ENCODE assay signal across 8 mouse cellular contexts in genomic region chr9:108305629-108306520, GRCm38 (mm10). TPM values are rescaled to one million over a fixed set of nuclear protein-coding genes. Genes with fewer than 3 reads are reported as not detected.
DNase-seq lines count a peak whose midpoint lies in the region; ATAC-seq and TF ChIP-seq lines count a peak whose summit lies in the region.

Rhoa (plus strand) TSS chr9:108306129.
Tcta (minus strand) TSS chr9:108306160.

- H3K4me3 ChIP-seq in embryonic facial prominence, embryonic 14.5 days (ENCODE audit: low read depth, low read length) = peak within 1 kb of the TSS; percentile 95
- peak within 1 kb of the TSS; percentile 100 for H3K4me3 ChIP-seq in heart, adult 2 months
- H3K4me3 ChIP-seq in limb, embryonic 13.5 days = peak within 1 kb of the TSS; percentile 94
- peak within 1 kb of the TSS; percentile 94 for H3K4me3 ChIP-seq in midbrain, embryonic 16.5 days (ENCODE audit: low read depth, low read length)

- under 1% methylated on average over 39 of the region's 81 CpGs for WGBS in embryonic facial prominence, embryonic 14.5 days
- under 1% methylated on average over 79 of the region's 81 CpGs for WGBS in heart, adult 2 months
- WGBS in limb, embryonic 13.5 days = under 1% methylated on average over 81 of the region's 81 CpGs
- WGBS in midbrain, embryonic 16.5 days = under 1% methylated on average over 79 of the region's 81 CpGs

- peak within 1 kb of the TSS; percentile 86 for H3K4me2 ChIP-seq in embryonic facial prominence, embryonic 14.5 days (ENCODE audit: low read depth, low read length)
- H3K4me2 ChIP-seq in limb, embryonic 13.5 days (replicated peaks) = peak within 1 kb of the TSS; percentile 86
- peak within 1 kb of the TSS; percentile 78 for H3K4me2 ChIP-seq in midbrain, embryonic 16.5 days (ENCODE audit: low read length)

- TF ChIP-seq POLR2A in heart, adult 2 months (IDR thresholded peaks at IDR 0.05; ENCODE audit: insufficient read depth, low read depth, low read length) = peak; percentile 99; the same call in 1 of the 2 replicates

- no peaks in the 10 kb centered on the region for H3K9me3 ChIP-seq in embryonic facial prominence, embryonic 14.5 days (ENCODE audit: control insufficient read depth, low read length)
- no peaks in the 10 kb centered on the region for H3K9me3 ChIP-seq in limb, embryonic 13.5 days
- no peaks in the 10 kb centered on the region for H3K9me3 ChIP-seq in midbrain, embryonic 16.5 days (replicated peaks; ENCODE audit: control insufficient read depth, low read length, poor library complexity, severe bottlenecking)

- H3K4me1 ChIP-seq in embryonic facial prominence, embryonic 14.5 days (ENCODE audit: control insufficient read depth, insufficient read depth, low read length) = peaks cover 32% of the 10 kb centered on the region
- peaks cover 12% of the 10 kb centered on the region for H3K4me1 ChIP-seq in heart, adult 2 months (ENCODE audit: control insufficient read depth, insufficient read depth, low read length)
- peaks cover 26% of the 10 kb centered on the region for H3K4me1 ChIP-seq in limb, embryonic 13.5 days
- H3K4me1 ChIP-seq in midbrain, embryonic 16.5 days (ENCODE audit: control insufficient read depth, insufficient read depth, low read length) = peaks cover 40% of the 10 kb centered on the region

- H3K36me3 ChIP-seq in embryonic facial prominence, embryonic 14.5 days (ENCODE audit: control insufficient read depth, insufficient read depth, low read length) = peaks cover 18% of the 10 kb centered on the region
- peaks cover 34% of the 10 kb centered on the region for H3K36me3 ChIP-seq in heart, adult 2 months (ENCODE audit: control insufficient read depth, insufficient read depth, low read length)
- peaks cover 24% of the 10 kb centered on the region for H3K36me3 ChIP-seq in limb, embryonic 13.5 days
- H3K36me3 ChIP-seq in midbrain, embryonic 16.5 days (ENCODE audit: control insufficient read depth, insufficient read depth, low read length) = peaks cover 10% of the 10 kb centered on the region; the same call in 1 of the 2 replicates

- intact Hi-C loops in heart, adult 2 months (cut with DNase I) = loop anchor here (1.0 to 2.0 kb wide), 2 partner anchors 15 to 41 kb away; partner anchors contain the start of genes Nicn1 and Usp4

- peak; percentile 99 for DNase-seq in 3T3-L1 (ENCODE audit: low read depth, low spot score)
- peak; percentile 89 to 96 for DNase-seq in adrenal gland, postnatal 4 days (ENCODE audit: low spot score in 2 of 2)
- DNase-seq in embryonic facial prominence, embryonic 14.5 days (ENCODE audit: low spot score) = peak; percentile 100
- peak; percentile 95 to 99 for DNase-seq in heart, adult 2 months
- peak; percentile 99 to 100 for DNase-seq in kidney, adult 8-10 months
- peak; percentile 96 to 97 for DNase-seq in spleen, postnatal 10 days (ENCODE audit: low spot score in 2 of 2)

- TF ChIP-seq EP300 in heart, adult 2 months (IDR thresholded peaks at IDR 0.05; ENCODE audit: insufficient read depth, low read depth, low read length) = no peak

- no peak for TF ChIP-seq CTCF in heart, adult 2 months (IDR thresholded peaks at IDR 0.05)

- no peaks in the 10 kb centered on the region for H3K27me3 ChIP-seq in embryonic facial prominence, embryonic 14.5 days (replicated peaks; ENCODE audit: control insufficient read depth, insufficient read depth, low read length)
- no peaks in the 10 kb centered on the region for H3K27me3 ChIP-seq in heart, adult 2 months (ENCODE audit: control insufficient read depth, insufficient read depth, low read length)
- H3K27me3 ChIP-seq in limb, embryonic 13.5 days = no peaks in the 10 kb centered on the region
- no peaks in the 10 kb centered on the region for H3K27me3 ChIP-seq in midbrain, embryonic 16.5 days (ENCODE audit: control insufficient read depth, insufficient read depth, low read depth, low read length)

- peak within 1 kb of the TSS; percentile 100 for H3K27ac ChIP-seq in embryonic facial prominence, embryonic 14.5 days (replicated peaks; ENCODE audit: low read depth, low read length)
- H3K27ac ChIP-seq in heart, adult 2 months = peak within 1 kb of the TSS; percentile 100
- H3K27ac ChIP-seq in limb, embryonic 13.5 days = peak within 1 kb of the TSS; percentile 100
- H3K27ac ChIP-seq in midbrain, embryonic 16.5 days (ENCODE audit: low read length) = peak within 1 kb of the TSS; percentile 99

- H3K9ac ChIP-seq in embryonic facial prominence, embryonic 14.5 days (ENCODE audit: low read depth, low read length) = peak within 1 kb of the TSS; percentile 99
- peak within 1 kb of the TSS; percentile 99 for H3K9ac ChIP-seq in heart, adult 2 months (ENCODE audit: low read depth, low read length)
- H3K9ac ChIP-seq in limb, embryonic 13.5 days = peak within 1 kb of the TSS; percentile 97
- H3K9ac ChIP-seq in midbrain, embryonic 16.5 days (ENCODE audit: low read depth, low read length) = peak within 1 kb of the TSS; percentile 97

- H3K79me2 ChIP-seq in heart, adult 2 months (replicated peaks; ENCODE audit: control insufficient read depth, insufficient read depth, low read length) = peaks cover 8% of the 10 kb centered on the region

- peak; percentile 98 for ATAC-seq in embryonic facial prominence, embryonic 14.5 days (ENCODE audit: low read depth)
- ATAC-seq in limb, embryonic 13.5 days (ENCODE audit: low FRiP score, low read depth) = peak; percentile 97
- ATAC-seq in midbrain, embryonic 16.5 days = peak; percentile 98

RNA-seq across cellular contexts. Expression of gene Rhoa, which starts in this region (rescaled TPM):
- 100 to 1,000 TPM; 357 to 360 TPM for total RNA-seq in adrenal gland, postnatal 4 days (2021)
- 326 and 351 TPM in 2 replicates for polyA plus RNA-seq in embryonic facial prominence, embryonic 14.5 days (2014; fragmentation: Nextera tagmentation; extraction: Ambion mirVana)
- 100 to 1,000 TPM; 216 to 234 TPM for total RNA-seq in heart, adult 2 months (2021)
- polyA plus RNA-seq in heart, adult 2 months (2012; rRNA removed) = 110 and 266 TPM in 2 replicates
- 426 and 428 TPM in 2 replicates for polyA plus RNA-seq in limb, embryonic 13.5 days (2015; fragmentation: Nextera tagmentation; extraction: Ambion mirVana)
- polyA plus RNA-seq in midbrain, embryonic 16.5 days (2015; fragmentation: Nextera tagmentation; extraction: Ambion mirVana) = 273 and 286 TPM in 2 replicates

RNA-seq across cellular contexts. Expression of gene Tcta, which starts in this region (rescaled TPM):
- 10 to 100 TPM; 32.7 to 36.7 TPM for total RNA-seq in adrenal gland, postnatal 4 days (2021)
- 38.2 and 47.8 TPM in 2 replicates for polyA plus RNA-seq in embryonic facial prominence, embryonic 14.5 days (2014; fragmentation: Nextera tagmentation; extraction: Ambion mirVana)
- 10 to 100 TPM; 50.5 to 52.8 TPM for total RNA-seq in heart, adult 2 months (2021)
- 64.8 and 82.4 TPM in 2 replicates for polyA plus RNA-seq in heart, adult 2 months (2012; rRNA removed)
- polyA plus RNA-seq in limb, embryonic 13.5 days (2015; fragmentation: Nextera tagmentation; extraction: Ambion mirVana) = 30.3 and 35.8 TPM in 2 replicates
- 47.9 and 49.2 TPM in 2 replicates for polyA plus RNA-seq in midbrain, embryonic 16.5 days (2015; fragmentation: Nextera tagmentation; extraction: Ambion mirVana)

Comparison
In these comparisons a context has a peak if more than half of its experiments do, and no peak if none do; other contexts are left out.
1. Peak in every context shown above with its lines: DNase-seq, ATAC-seq, H3K4me3 ChIP-seq and H3K27ac ChIP-seq.